Mouse (Mus musculus) myocyte (in vitro differentiated cells): ENCODE measurements around the gene Tnfrsf14.

Experiments used
- CEBPB ChIP-seq: IDR thresholded peaks from 2 replicates; pipeline ENCODE4 v1.6.1; 2011; ENCODE audit warnings: mild to moderate bottlenecking, moderate library complexity; ENCODE audit not compliant: poor library complexity, insufficient read depth, severe bottlenecking
- E2F4 ChIP-seq: IDR thresholded peaks from one replicate; pipeline ENCODE4 v1.6.1; 2011; ENCODE audit warnings: mild to moderate bottlenecking, control low read depth, moderate library complexity; ENCODE audit not compliant: insufficient read depth
- MAX ChIP-seq: IDR thresholded peaks from one replicate; pipeline ENCODE4 v1.6.1; 2011; ENCODE audit warnings: low read depth, mild to moderate bottlenecking, control low read depth
- MYOD1 ChIP-seq, 3 experiments: IDR thresholded peaks; one replicate each; pipeline ENCODE4 v1.6.1; 2011; ENCODE audit warnings: control low read depth in 2 of 3, low read depth in 2 of 3, mild to moderate bottlenecking in 2 of 3, moderate library complexity in 1 of 3; ENCODE audit not compliant: insufficient read length in 2 of 3, control insufficient read depth in 1 of 3
- MYOG ChIP-seq, 3 experiments: IDR thresholded peaks; one replicate each; pipeline ENCODE4 v1.6.1; 2011; ENCODE audit warnings: control low read depth in 2 of 3, low read depth in 2 of 3, mild to moderate bottlenecking in 2 of 3; ENCODE audit not compliant: insufficient read length in 2 of 3, control insufficient read depth in 1 of 3, insufficient read depth in 1 of 3
- POLR2A ChIP-seq: IDR thresholded peaks from one replicate; pipeline ENCODE4 v1.6.1; 2011; ENCODE audit warnings: low read depth, mild to moderate bottlenecking, control low read depth, moderate library complexity; ENCODE audit not compliant: insufficient read length
- REST ChIP-seq: IDR thresholded peaks from one replicate; pipeline ENCODE4 v1.6.1; 2011; ENCODE audit warnings: mild to moderate bottlenecking, control low read depth, moderate library complexity; ENCODE audit not compliant: insufficient read depth, insufficient read length
- SRF ChIP-seq: IDR thresholded peaks from one replicate; pipeline ENCODE4 v1.6.1; 2011; ENCODE audit warnings: low read depth; ENCODE audit not compliant: control insufficient read depth, insufficient read length
- TCF12 ChIP-seq: IDR thresholded peaks from one replicate; pipeline ENCODE4 v1.6.1; 2011; ENCODE audit warnings: mild to moderate bottlenecking, control low read depth; ENCODE audit not compliant: poor library complexity, insufficient read depth, severe bottlenecking
- USF1 ChIP-seq: IDR thresholded peaks from one replicate; pipeline ENCODE4 v1.6.1; 2011; ENCODE audit warnings: low read depth, mild to moderate bottlenecking, control low read depth, moderate library complexity

DNA sequence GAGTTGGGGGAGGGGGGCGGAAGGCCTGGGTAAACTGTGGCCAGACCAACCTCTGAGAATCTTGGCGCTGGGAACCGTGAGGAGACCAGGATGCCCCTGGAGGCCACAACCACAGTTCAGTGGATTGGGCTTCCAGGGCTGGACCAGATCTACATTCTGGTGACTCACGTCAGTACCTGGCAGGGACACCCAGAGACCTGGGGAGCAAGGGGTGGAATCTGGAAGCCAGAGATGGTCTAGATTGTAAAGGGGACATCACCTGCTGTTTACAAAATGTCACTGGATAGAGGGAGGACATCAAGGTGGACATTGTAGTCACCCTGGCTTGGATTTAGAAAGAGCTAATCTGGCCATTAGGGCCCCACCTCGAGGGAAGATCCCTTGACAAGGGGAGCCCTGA is 32.8 kb downstream of the Tnfrsf14 start:
- TF ChIP-seq TCF12 (no peak), MYOG (IDR thresholded peaks at IDR 0.05; ENCODE audit: control insufficient read depth in 1 of 3, insufficient read depth in 1 of 3, insufficient read length in 2 of 3, low read depth in 2 of 3) (no peak), USF1 (no peak), CEBPB (no peak), POLR2A (no peak), MAX (no peak), E2F4 (no peak), MYOD1 (IDR thresholded peaks at IDR 0.05; ENCODE audit: control insufficient read depth in 1 of 3, insufficient read length in 2 of 3, low read depth in 2 of 3) (no peak), SRF (no peak), REST (no peak)
